Mouse (Mus musculus): ENCODE results near the gene Kbtbd12. TPM values are rescaled to one million over a fixed set of nuclear protein-coding genes. Genes with fewer than 3 reads are reported as not detected.
A peak's percentile ranks its signal among the peaks of the same experiment; 100 is the strongest.

The Kbtbd12 gene
- polyA plus RNA-seq, 1 experiment from 2014 or later = not detected

DNA sequence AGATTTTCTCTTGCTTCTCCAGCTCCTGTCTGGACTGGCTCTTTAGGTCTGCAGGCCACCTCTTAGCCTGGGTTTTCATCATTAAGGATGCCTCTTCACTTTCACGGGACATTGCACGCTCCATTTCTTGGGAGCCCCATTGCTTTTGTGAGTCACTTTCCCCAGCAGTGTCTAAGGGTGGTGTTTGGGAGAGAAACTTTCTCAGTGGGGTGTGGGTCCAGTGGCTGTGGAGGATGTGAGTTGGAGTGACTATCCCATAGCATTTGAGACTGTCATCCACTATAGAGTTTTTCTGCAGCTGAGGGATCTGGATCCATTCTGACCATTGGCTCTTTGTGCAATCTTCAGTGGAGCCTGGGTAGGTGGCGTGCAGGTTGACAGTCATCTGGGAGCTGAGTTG lies 114.3 kb downstream of the Kbtbd12 start:
- no peaks in the 10 kb centered on the region for H3K36me3 ChIP-seq (ENCODE audit: control insufficient read depth, insufficient read depth, low read length)
- ATAC-seq (ENCODE audit: insufficient read depth, low FRiP score, low TSS enrichment) = no peak
- 84% methylated on average over 3 of the region's 3 CpGs for WGBS
- H3K9me3 ChIP-seq (ENCODE audit: control insufficient read depth, low read length) = no peaks in the 10 kb centered on the region
- no peak overlapping the region for H3K27ac ChIP-seq (ENCODE audit: low read depth, low read length)
- no peak for DNase-seq (ENCODE audit: low spot score)
- no peak overlapping the region for H3K4me3 ChIP-seq (ENCODE audit: low read depth, low read length)
- H3K4me2 ChIP-seq (ENCODE audit: low read depth) = no peak overlapping the region
- no peaks in the 10 kb centered on the region for H3K27me3 ChIP-seq (ENCODE audit: control insufficient read depth, insufficient read depth, low read length)
- H3K4me1 ChIP-seq (ENCODE audit: control insufficient read depth, insufficient read depth, low read length) = peaks cover 4% of the 10 kb centered on the region
- H3K9ac ChIP-seq (ENCODE audit: low read length) = no peak overlapping the region

DNA sequence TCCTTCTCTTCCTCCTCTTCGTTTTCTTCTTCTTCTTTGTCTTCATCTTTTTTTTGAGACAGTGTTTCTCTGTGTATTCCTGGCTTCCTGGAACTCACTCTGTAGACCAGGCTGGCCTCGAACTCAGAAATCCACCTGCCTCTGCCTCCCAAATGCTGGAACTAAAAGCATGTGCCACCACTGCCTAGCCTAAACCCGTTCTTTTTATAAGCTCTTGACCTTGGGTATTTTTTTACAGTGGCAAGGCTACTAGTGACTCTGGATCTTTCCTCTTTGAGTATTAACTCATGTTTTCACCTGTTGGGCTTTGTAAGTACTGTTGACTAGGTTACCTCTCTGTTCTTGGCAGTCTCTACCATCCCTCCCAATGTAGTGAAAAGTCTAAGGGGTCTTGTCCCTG lies 114.7 kb downstream of the Kbtbd12 start:
- no peak overlapping the region for H3K9ac ChIP-seq (ENCODE audit: low read length)
- H3K27ac ChIP-seq (ENCODE audit: low read depth, low read length) = no peak overlapping the region
- H3K27me3 ChIP-seq (ENCODE audit: control insufficient read depth, insufficient read depth, low read length) = no peaks in the 10 kb centered on the region
- no peaks in the 10 kb centered on the region for H3K36me3 ChIP-seq (ENCODE audit: control insufficient read depth, insufficient read depth, low read length)
- WGBS = 71% methylated on average over 3 of the region's 3 CpGs
- peaks cover 4% of the 10 kb centered on the region for H3K4me1 ChIP-seq (ENCODE audit: control insufficient read depth, insufficient read depth, low read length)
- no peak overlapping the region for H3K4me3 ChIP-seq (ENCODE audit: low read depth, low read length)
- no peak for ATAC-seq (ENCODE audit: insufficient read depth, low FRiP score, low TSS enrichment)
- H3K9me3 ChIP-seq (ENCODE audit: control insufficient read depth, low read length) = no peaks in the 10 kb centered on the region
- no peak overlapping the region for H3K4me2 ChIP-seq (ENCODE audit: low read depth)
- DNase-seq (ENCODE audit: low spot score) = no peak

DNA sequence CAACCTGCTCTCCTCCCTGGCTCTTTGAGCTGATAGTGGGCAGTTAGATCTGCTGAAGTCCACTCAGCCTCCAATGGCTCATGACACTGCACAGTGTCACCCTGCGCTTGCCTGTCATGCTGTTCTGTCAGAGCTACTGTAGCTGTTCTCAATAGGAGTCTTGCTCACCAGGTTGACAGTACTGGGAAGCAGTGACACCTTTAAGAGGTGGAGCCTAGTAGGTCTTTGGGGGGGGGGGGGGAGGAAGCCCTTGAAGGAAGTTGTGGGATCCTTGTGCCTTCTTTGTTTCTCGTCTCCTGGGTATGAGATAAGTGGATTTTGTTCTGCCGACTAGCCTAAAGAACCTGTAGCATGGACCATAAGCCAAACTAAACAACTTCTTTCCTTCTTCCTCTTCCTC lies 115.1 kb downstream of the Kbtbd12 start:
- Histone ChIP-seq H3K9me3 (ENCODE audit: control insufficient read depth, low read length) (no peaks in the 10 kb centered on the region), H3K36me3 (ENCODE audit: control insufficient read depth, insufficient read depth, low read length) (no peaks in the 10 kb centered on the region), H3K4me1 (ENCODE audit: control insufficient read depth, insufficient read depth, low read length) (peaks cover 8% of the 10 kb centered on the region), H3K27ac (ENCODE audit: low read depth, low read length) (no peak overlapping the region), H3K4me3 (ENCODE audit: low read depth, low read length) (no peak overlapping the region), H3K4me2 (ENCODE audit: low read depth) (no peak overlapping the region), H3K27me3 (ENCODE audit: control insufficient read depth, insufficient read depth, low read length) (no peaks in the 10 kb centered on the region), H3K9ac (ENCODE audit: low read length) (no peak overlapping the region)
- ATAC-seq (ENCODE audit: insufficient read depth, low FRiP score, low TSS enrichment) = no peak
- WGBS = 84% methylated on average over 3 of the region's 3 CpGs
- DNase-seq (ENCODE audit: low spot score) = no peak

DNA sequence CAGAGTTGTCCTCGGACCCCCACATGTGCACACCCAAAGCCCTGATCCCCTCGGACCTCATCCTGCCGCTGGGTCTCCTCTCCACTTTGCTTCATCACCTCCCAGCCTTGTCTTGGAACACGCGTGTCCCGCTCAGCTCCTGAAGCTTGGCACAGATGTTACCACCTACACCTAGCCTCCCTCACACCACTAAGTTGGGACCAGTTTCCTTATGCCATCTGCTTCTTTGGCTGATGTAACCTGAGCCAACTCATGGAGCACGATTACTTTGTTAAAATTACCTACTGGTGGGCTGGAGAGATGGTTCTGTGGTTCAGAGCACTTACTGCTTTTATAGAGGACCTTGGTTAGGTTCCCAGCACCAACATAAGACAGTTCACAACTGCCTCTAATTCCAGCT lies 115.9 kb downstream of the Kbtbd12 start:
- Histone ChIP-seq H3K4me1 (ENCODE audit: control insufficient read depth, insufficient read depth, low read length) (peaks cover 15% of the 10 kb centered on the region), H3K27ac (ENCODE audit: low read depth, low read length) (no peak overlapping the region), H3K4me3 (ENCODE audit: low read depth, low read length) (no peak overlapping the region), H3K9me3 (ENCODE audit: control insufficient read depth, low read length) (no peaks in the 10 kb centered on the region), H3K9ac (ENCODE audit: low read length) (no peak overlapping the region), H3K36me3 (ENCODE audit: control insufficient read depth, insufficient read depth, low read length) (no peaks in the 10 kb centered on the region), H3K4me2 (ENCODE audit: low read depth) (no peak overlapping the region), H3K27me3 (ENCODE audit: control insufficient read depth, insufficient read depth, low read length) (no peaks in the 10 kb centered on the region)
- 88% methylated on average over 7 of the region's 7 CpGs for WGBS
- ATAC-seq (ENCODE audit: insufficient read depth, low FRiP score, low TSS enrichment) = no peak
- no peak for DNase-seq (ENCODE audit: low spot score)

DNA sequence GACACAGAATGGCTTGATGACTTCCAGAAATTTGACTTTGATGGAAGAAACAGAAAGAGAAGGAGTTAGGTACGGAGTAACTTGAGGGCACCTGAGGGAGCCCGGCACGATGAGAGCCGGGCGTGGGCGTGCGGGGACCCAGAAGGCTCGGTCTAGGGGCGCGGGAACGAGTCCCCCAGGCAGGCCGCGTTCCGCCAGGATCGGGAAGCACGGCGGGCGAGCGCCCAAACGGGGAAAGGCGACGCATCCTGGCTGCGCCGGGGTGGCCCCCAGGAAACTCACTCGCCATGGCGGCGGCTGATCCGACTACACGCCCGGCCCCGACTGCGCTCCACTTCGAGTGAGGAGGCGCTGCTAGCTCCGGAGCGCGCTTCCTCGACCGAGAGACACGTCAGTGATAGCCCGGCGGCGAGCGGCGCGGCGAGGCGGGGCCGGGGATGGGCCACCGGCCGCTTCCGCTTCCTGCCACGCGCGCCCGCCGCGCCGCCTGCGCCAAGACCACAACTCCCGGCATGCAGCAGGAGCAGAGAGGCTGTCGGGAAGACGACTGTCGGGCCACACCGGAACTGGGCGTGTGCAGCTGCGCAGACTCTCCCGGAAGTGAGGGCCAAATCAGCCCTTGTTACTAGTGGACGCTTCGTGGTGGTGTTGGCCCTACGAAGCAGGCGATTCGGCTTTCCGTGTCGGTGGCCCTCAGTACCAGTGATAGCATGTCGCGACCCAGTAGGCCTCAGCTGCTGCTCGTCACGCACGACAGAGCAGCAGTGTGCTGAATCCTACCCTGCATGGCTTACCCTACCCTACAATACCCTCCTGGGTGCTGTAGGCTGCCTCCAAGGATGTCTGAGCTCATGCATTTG lies 119.1 kb downstream of the Kbtbd12 start, which contains the start of gene Sec61a1:
TSS of gene Sec61a1 (minus strand) at position 502 of the 860 bp plus-strand sequence.
- peak; percentile 96 for DNase-seq (ENCODE audit: low spot score)
- Histone ChIP-seq H3K9me3 (ENCODE audit: control insufficient read depth, low read length) (no peaks in the 10 kb centered on the region), H3K9ac (ENCODE audit: low read length) (peak within 1 kb of the TSS; percentile 94), H3K4me3 (ENCODE audit: low read depth, low read length) (peak within 1 kb of the TSS; percentile 93), H3K27me3 (ENCODE audit: control insufficient read depth, insufficient read depth, low read length) (no peaks in the 10 kb centered on the region), H3K27ac (ENCODE audit: low read depth, low read length) (peak within 1 kb of the TSS; percentile 86), H3K4me2 (ENCODE audit: low read depth) (peak within 1 kb of the TSS; percentile 93), H3K4me1 (ENCODE audit: control insufficient read depth, insufficient read depth, low read length) (peaks cover 15% of the 10 kb centered on the region), H3K36me3 (ENCODE audit: control insufficient read depth, insufficient read depth, low read length) (peaks cover 3% of the 10 kb centered on the region; the same call in 1 of the 2 replicates)
- peak; percentile 97 for ATAC-seq (ENCODE audit: insufficient read depth, low FRiP score, low TSS enrichment)
- under 1% methylated on average over 77 of the region's 80 CpGs for WGBS

DNA sequence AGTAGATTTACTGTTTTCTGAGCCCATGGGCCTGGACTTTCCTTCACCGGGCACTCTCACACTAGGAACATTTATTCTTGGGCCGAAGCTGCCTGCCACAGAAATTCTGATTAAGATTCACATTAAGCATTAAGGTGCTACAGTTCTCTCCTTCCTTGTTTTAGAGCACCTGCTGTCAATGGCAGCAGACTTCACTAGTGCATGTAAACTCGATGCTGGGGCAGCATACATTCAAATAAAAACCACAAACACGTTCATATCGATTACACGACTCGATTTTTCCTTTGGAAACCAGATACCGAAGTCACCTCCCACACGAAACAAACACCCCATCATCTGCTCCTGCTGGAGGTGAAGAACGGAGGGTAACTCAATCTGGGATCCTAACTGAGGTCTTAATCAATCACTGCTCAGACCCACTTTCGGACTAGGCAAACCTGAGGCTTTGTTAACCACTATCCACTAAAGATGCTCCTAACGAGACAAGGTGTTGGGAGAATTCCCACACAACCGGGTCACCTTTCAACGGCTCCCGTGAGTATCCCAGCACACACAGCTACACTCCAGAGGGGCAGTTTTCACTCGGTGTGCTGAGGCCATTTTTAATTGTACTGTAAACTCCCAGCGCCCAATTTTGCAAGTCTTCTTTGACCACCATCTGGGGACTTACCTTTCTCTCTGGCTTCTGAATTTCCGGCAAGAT lies 119.9 kb downstream of the Kbtbd12 start:
- Histone ChIP-seq H3K9me3 (ENCODE audit: control insufficient read depth, low read length) (no peaks in the 10 kb centered on the region), H3K27me3 (ENCODE audit: control insufficient read depth, insufficient read depth, low read length) (no peaks in the 10 kb centered on the region), H3K9ac (ENCODE audit: low read length) (peak overlapping the region; percentile 94), H3K4me1 (ENCODE audit: control insufficient read depth, insufficient read depth, low read length) (peaks cover 15% of the 10 kb centered on the region), H3K36me3 (ENCODE audit: control insufficient read depth, insufficient read depth, low read length) (peaks cover 3% of the 10 kb centered on the region; the same call in 1 of the 2 replicates), H3K27ac (ENCODE audit: low read depth, low read length) (peak overlapping the region; percentile 62; the same call in 1 of the 2 replicates), H3K4me2 (ENCODE audit: low read depth) (peak overlapping the region; percentile 93), H3K4me3 (ENCODE audit: low read depth, low read length) (peak overlapping the region; percentile 93)
- DNase-seq (ENCODE audit: low spot score) (no peak), ATAC-seq (ENCODE audit: insufficient read depth, low FRiP score, low TSS enrichment) (0 out of 2 replicates have a peak, but pooled peaks have one; percentile 1)
- 16% methylated on average over 18 of the region's 18 CpGs for WGBS

DNA sequence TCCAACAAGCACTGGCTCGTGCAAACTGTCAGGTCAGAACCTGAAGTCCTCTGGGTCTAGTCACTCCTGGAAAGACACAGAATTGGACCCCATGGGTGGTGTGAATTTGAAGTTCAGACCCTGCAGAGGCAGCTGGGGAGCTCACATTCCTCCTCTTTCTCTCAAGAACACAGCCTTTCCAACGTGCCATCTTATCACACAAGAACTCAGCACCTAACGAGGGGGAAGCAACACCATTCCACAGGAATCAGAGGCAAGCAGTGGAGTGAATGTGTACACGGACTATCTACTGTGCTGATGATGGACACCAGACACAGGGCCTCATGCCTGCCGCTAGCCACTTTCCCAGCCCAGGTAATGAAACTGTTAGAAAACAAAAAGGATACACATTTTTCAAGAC lies 121.1 kb downstream of the Kbtbd12 start:
- Histone ChIP-seq H3K36me3 (ENCODE audit: control insufficient read depth, insufficient read depth, low read length) (peaks cover 10% of the 10 kb centered on the region), H3K4me2 (ENCODE audit: low read depth) (no peak overlapping the region), H3K9ac (ENCODE audit: low read length) (no peak overlapping the region), H3K9me3 (ENCODE audit: control insufficient read depth, low read length) (no peaks in the 10 kb centered on the region), H3K4me3 (ENCODE audit: low read depth, low read length) (no peak overlapping the region), H3K27me3 (ENCODE audit: control insufficient read depth, insufficient read depth, low read length) (no peaks in the 10 kb centered on the region), H3K27ac (ENCODE audit: low read depth, low read length) (no peak overlapping the region), H3K4me1 (ENCODE audit: control insufficient read depth, insufficient read depth, low read length) (peaks cover 15% of the 10 kb centered on the region)
- WGBS = 80% methylated on average over 5 of the region's 5 CpGs
- DNase-seq (ENCODE audit: low spot score) (no peak), ATAC-seq (ENCODE audit: insufficient read depth, low FRiP score, low TSS enrichment) (no peak)

DNA sequence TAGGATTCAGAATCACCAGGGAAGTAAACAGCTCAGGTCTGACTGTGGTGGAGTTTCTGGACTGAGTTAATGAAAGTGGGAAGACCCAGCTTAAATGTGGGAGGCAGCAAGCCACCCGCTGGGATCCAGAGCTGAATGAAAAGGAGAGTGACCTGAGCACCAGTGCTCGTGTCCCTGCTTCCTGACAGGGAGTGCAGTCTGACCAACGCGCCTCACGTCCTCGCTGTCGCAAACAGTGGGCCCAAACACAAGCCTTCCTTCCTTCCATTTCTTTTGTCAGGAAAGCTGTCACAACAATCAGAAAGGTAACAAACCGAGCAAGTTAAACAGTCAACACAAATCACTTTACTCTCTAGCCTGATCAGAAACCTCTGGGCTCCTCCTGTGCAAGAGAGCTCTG lies 121.8 kb downstream of the Kbtbd12 start:
- Histone ChIP-seq H3K4me3 (ENCODE audit: low read depth, low read length) (no peak overlapping the region), H3K36me3 (ENCODE audit: control insufficient read depth, insufficient read depth, low read length) (peaks cover 14% of the 10 kb centered on the region), H3K4me2 (ENCODE audit: low read depth) (no peak overlapping the region), H3K27me3 (ENCODE audit: control insufficient read depth, insufficient read depth, low read length) (no peaks in the 10 kb centered on the region), H3K4me1 (ENCODE audit: control insufficient read depth, insufficient read depth, low read length) (peaks cover 15% of the 10 kb centered on the region), H3K9me3 (ENCODE audit: control insufficient read depth, low read length) (no peaks in the 10 kb centered on the region), H3K9ac (ENCODE audit: low read length) (no peak overlapping the region), H3K27ac (ENCODE audit: low read depth, low read length) (no peak overlapping the region)
- no peak for DNase-seq (ENCODE audit: low spot score)
- 85% methylated on average over 8 of the region's 8 CpGs for WGBS
- ATAC-seq (ENCODE audit: insufficient read depth, low FRiP score, low TSS enrichment) = no peak

Measured in neural tube, embryonic 11.5 days (tissue).